Mouse (Mus musculus) liver, embryonic 11.5 days (tissue): ENCODE results near the gene Golt1b. TPM values are rescaled to one million over a fixed set of nuclear protein-coding genes. Genes with fewer than 3 reads are reported as not detected.

Experiments used
- ATAC-seq: fragments of 200-750 bp; cut with Nextera tagmentation; replicated peaks from 2 replicates; pipeline ENCODE4 v1.8.0; 2017; ENCODE audit warnings: moderate number of reproducible peaks, mild to moderate bottlenecking, moderate TSS enrichment, moderate library complexity; ENCODE audit not compliant: low FRiP score
- DNase-seq: peaks from one replicate; pipeline ENCODE4 v3.0.0-alpha.2; 2017; ENCODE audit warnings: low spot score
- H3K27ac ChIP-seq: fragments of 300-500 bp; sonication (generic); 2 replicates; pipeline ENCODE4 v1.5.1; 2014; ENCODE audit warnings: mild to moderate bottlenecking, low read depth, low read length, control low read depth
- H3K27me3 ChIP-seq: fragments of 300-500 bp; sonication (generic); replicated peaks from 2 replicates; pipeline ENCODE4 v1.6.1; 2014; ENCODE audit warnings: low read length, mixed read lengths; ENCODE audit not compliant: control insufficient read depth, insufficient read depth
- H3K36me3 ChIP-seq: fragments of 300-500 bp; sonication (generic); 2 replicates; pipeline ENCODE4 v1.6.1; 2014; ENCODE audit warnings: mild to moderate bottlenecking, low read length, moderate library complexity, mixed read lengths; ENCODE audit not compliant: control insufficient read depth, insufficient read depth
- H3K4me1 ChIP-seq: fragments of 300-500 bp; sonication (generic); replicated peaks from 2 replicates; pipeline ENCODE4 v1.6.1; 2014; ENCODE audit warnings: low read length, mixed read lengths; ENCODE audit not compliant: control insufficient read depth, insufficient read depth
- H3K4me2 ChIP-seq: fragments of 300-500 bp; sonication (generic); 2 replicates; pipeline ENCODE4 v1.6.1; 2014; ENCODE audit warnings: mild to moderate bottlenecking, control low read depth, moderate library complexity
- H3K4me3 ChIP-seq: fragments of 300-500 bp; sonication (generic); 2 replicates; pipeline ENCODE4 v1.5.1; 2014; ENCODE audit warnings: low read depth, low read length, control low read depth
- H3K9ac ChIP-seq: fragments of 300-500 bp; sonication (generic); 2 replicates; pipeline ENCODE4 v1.6.1; 2014; ENCODE audit warnings: low read depth, low read length, control low read depth
- H3K9me3 ChIP-seq: fragments of 300-500 bp; sonication (generic); 2 replicates; pipeline ENCODE4 v1.6.1; 2016; ENCODE audit warnings: low read length, inconsistent platforms, mixed read lengths; ENCODE audit not compliant: control insufficient read depth
- WGBS: fragments of 180-500 bp; shearing (Covaris S2); extraction: QIAGEN DNeasy Blood & Tissue Kit; methylation state at CpG from one replicate; pipeline ENCODE4 v1.1.7; 2014; 5-methylcytosine and 5-hydroxymethylcytosine counted together
- polyA plus RNA-seq: library from polyadenylated mRNA; unstranded; fragments of >200 nt; fragmentation: Nextera tagmentation; extraction: Ambion mirVana; gene quantifications from 2 replicates; pipeline ENCODE4 v1.2.1, GENCODE M21; 2014

Gene Golt1b
- polyA plus RNA-seq, 1 experiment from 2014 or later: 80.6 TPM

DNA sequence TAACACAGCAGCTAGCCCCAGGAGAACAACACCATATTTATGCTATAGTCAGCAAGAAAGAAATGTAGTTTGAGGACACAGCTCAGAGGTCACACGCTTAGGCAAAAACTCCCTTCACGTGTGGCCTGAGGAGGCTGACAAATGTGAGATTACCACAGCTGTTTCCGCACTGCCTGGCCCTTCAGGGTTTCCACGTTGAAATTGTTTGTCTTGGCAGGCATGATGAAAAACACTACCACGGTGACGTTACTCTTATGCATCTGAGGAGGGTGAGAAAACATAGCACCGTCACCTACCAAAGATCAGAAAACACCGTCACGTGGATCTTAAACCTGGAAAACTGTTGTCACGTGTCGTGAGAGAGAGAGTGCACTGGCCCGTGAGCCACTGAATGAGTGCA lies 64.4 kb downstream of the Golt1b start:
- Histone ChIP-seq H3K9ac (no peak overlapping the region), H3K9me3 (no peaks in the 10 kb centered on the region), H3K4me2 (no peak overlapping the region), H3K4me3 (no peak overlapping the region), H3K4me1 (no peaks in the 10 kb centered on the region), H3K27me3 (no peaks in the 10 kb centered on the region), H3K36me3 (no peaks in the 10 kb centered on the region), H3K27ac (no peak overlapping the region)
- WGBS: 86% methylated on average over 12 of the region's 12 CpGs
- ATAC-seq (no peak), DNase-seq (no peak)

DNA sequence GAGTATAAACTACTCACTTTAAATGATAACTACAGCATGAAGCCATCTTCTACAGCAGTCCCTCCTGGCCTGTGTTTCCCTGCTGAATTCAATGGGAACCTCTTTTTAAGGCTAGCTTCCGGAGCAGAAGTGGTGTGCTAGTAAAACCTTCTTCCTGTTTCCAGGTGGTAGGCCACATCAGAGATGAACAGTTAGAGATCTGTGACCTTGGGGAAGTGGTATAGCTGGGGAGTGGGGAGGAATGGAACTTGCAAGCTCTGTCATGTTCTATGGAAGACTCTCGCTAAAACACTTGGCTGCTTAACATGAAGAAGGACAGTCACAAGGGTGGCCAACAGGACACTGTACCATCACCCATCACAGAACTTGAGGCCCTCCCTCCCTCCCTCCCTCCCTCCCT lies 66.3 kb downstream of the Golt1b start:
- Histone ChIP-seq H3K4me3 (no peak overlapping the region), H3K9me3 (no peaks in the 10 kb centered on the region), H3K4me2 (no peak overlapping the region), H3K36me3 (no peaks in the 10 kb centered on the region), H3K27me3 (no peaks in the 10 kb centered on the region), H3K27ac (no peak overlapping the region), H3K9ac (no peak overlapping the region), H3K4me1 (no peaks in the 10 kb centered on the region; the same call in 1 of the 2 replicates)
- 65% methylated on average over 2 of the region's 2 CpGs for WGBS
- DNase-seq (no peak), ATAC-seq (no peak)

Other genes starting within 250 kb of the Golt1b start
- gene Slco1a6, start 178.7 kb upstream of the Golt1b start, polyA plus RNA-seq: not detected in 2 replicates
- gene Iapp, start 88.8 kb upstream of the Golt1b start, polyA plus RNA-seq: 0.22 TPM in 1 of 2 replicates, not detected in the other
- not detected in 2 replicates for gene Slco1a5, start 64.2 kb upstream of the Golt1b start, polyA plus RNA-seq
- gene Pyroxd1, start 41.6 kb upstream of the Golt1b start, polyA plus RNA-seq: 12.3 and 14.1 TPM in 2 replicates
- gene Recql, start 134 bp upstream of the Golt1b start, polyA plus RNA-seq: 33.5 and 37.7 TPM in 2 replicates
- gene Spx, start 26.2 kb downstream of the Golt1b start, polyA plus RNA-seq: 0.26 and 0.29 TPM in 2 replicates
- 21.3 and 23.8 TPM in 2 replicates for gene Gys2, start 85.9 kb downstream of the Golt1b start, polyA plus RNA-seq
- 130 and 135 TPM in 2 replicates for gene Ldhb, start 120.7 kb downstream of the Golt1b start, polyA plus RNA-seq
- 2.7 and 3.9 TPM in 2 replicates for gene Kcnj8, start 184.4 kb downstream of the Golt1b start, polyA plus RNA-seq